Mouse (Mus musculus) limb, embryonic 13.5 days (tissue): ENCODE data around the gene Sae1. TPM values are rescaled to one million over a fixed set of nuclear protein-coding genes. Genes with fewer than 3 reads are reported as not detected.

Experiments used
- ATAC-seq: fragments of 200-750 bp; cut with Nextera tagmentation; 2 replicates; pipeline ENCODE4 v1.8.0; 2017; ENCODE audit warnings: low read depth, moderate number of reproducible peaks, moderate TSS enrichment; ENCODE audit not compliant: low FRiP score
- H3K27ac ChIP-seq: fragments of 300-500 bp; sonication (generic); 2 replicates; pipeline ENCODE4 v1.5.1; 2015; ENCODE audit warnings: inconsistent platforms, mild to moderate bottlenecking, moderate library complexity
- H3K27me3 ChIP-seq: fragments of 300-500 bp; sonication (generic); 2 replicates; pipeline ENCODE4 v1.6.1; 2015; ENCODE audit warnings: mild to moderate bottlenecking, inconsistent platforms
- H3K36me3 ChIP-seq: fragments of 300-500 bp; sonication (generic); 2 replicates; pipeline ENCODE4 v1.6.1; 2015; ENCODE audit warnings: inconsistent platforms, mild to moderate bottlenecking, moderate library complexity
- H3K4me1 ChIP-seq: fragments of 300-500 bp; sonication (generic); 2 replicates; pipeline ENCODE4 v1.6.1; 2015; ENCODE audit warnings: inconsistent platforms
- H3K4me2 ChIP-seq: fragments of 300-500 bp; sonication (generic); replicated peaks from 2 replicates; pipeline ENCODE4 v1.6.1; 2015; ENCODE audit warnings: inconsistent platforms, mild to moderate bottlenecking, moderate library complexity
- H3K4me3 ChIP-seq: fragments of 300-500 bp; sonication (generic); 2 replicates; pipeline ENCODE4 v1.5.1; 2015; ENCODE audit warnings: moderate library complexity, mild to moderate bottlenecking, inconsistent platforms
- H3K9ac ChIP-seq: fragments of 300-500 bp; sonication (generic); 2 replicates; pipeline ENCODE4 v1.6.1; 2015; ENCODE audit warnings: mild to moderate bottlenecking, inconsistent platforms
- H3K9me3 ChIP-seq: fragments of 300-500 bp; sonication (generic); 2 replicates; pipeline ENCODE4 v1.6.1; 2016; ENCODE audit warnings: inconsistent platforms
- WGBS: fragments of 180-500 bp; shearing (Covaris S2); methylation state at CpG from one replicate; pipeline ENCODE4 v1.1.7; 2015; 5-methylcytosine and 5-hydroxymethylcytosine counted together
- polyA plus RNA-seq: library from polyadenylated mRNA; unstranded; fragments of >200 nt; fragmentation: Nextera tagmentation; extraction: Ambion mirVana; gene quantifications from 2 replicates; pipeline ENCODE4 v1.2.1, GENCODE M21; 2015

Sae1 gene
- polyA plus RNA-seq = 359 and 362 TPM in 2 replicates

DNA sequence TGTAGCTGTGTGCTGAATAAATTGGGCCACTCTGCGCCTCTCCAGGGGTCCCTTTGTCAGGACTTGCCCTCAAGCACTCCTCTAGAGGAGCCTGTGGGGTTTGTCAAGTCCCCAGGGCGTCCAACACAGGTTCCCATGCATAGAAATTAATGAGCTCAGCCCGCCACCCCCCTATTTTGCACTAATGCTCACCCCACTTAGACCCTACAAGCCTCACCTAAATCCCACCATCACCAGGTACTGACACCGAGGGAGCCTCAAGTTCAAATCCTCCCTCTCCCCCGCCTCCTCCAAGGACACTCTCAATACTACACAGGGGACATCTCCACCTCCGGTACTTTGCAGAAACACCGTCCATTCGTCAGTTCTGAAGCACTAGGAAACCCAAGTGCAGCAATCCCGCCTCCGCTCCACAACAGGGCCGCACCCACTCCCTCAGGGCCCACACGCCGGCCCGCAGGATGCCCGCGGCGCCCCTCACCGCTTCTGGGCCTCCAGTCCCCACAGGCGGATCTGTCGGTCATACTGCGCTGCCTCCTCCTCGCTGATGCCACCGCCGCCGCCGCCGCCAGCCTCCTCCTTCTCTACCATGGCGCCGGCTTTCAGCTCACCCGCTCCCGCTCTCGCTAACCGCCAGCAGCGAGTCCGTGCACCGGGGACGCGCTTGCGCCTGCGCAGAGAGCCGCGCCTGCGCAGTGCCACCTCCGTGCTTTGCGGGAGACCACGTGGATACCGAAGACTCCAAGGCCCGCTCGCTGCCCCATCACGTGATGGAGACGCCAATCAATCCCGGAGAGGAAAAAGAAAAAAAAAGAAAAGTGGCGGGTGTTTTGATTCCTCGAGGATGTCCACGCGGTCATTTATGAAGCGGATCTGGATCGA, at the start of gene Sae1:
Sae1 (minus strand) TSS at position 647 of the 882 bp plus-strand sequence.
- under 1% methylated on average over 58 of the region's 58 CpGs for WGBS
- Histone ChIP-seq H3K4me3 (peak within 1 kb of the TSS; percentile 88), H3K27me3 (no peaks in the 10 kb centered on the region), H3K36me3 (peaks cover 26% of the 10 kb centered on the region), H3K4me2 (peak within 1 kb of the TSS; percentile 95), H3K9ac (peak within 1 kb of the TSS; percentile 96), H3K9me3 (no peaks in the 10 kb centered on the region), H3K27ac (peak within 1 kb of the TSS; percentile 69; the same call in 1 of the 2 replicates), H3K4me1 (peaks cover 37% of the 10 kb centered on the region)
- ATAC-seq = peak; percentile 95

DNA sequence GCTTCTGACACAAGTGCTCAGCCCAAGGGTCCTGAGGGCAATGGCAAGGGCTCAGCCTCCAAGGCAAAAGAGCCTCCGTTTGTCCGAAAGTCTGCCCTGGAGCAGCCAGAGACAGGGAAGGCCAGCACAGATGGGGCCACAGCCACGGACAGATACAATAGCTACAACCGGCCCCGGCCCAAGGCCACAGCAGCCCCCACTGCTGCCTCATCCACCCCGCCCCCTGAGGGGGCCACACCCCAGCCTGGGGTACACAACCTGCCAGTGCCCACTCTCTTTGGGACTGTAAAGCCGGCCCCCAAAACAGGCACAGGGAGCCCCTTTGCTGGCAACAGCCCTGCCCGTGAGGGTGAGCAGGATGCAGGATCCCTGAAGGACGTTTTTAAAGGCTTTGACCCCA, 47.5 kb upstream of the Sae1 start:
- no peak for ATAC-seq
- no peaks in the 10 kb centered on the region for H3K4me1 ChIP-seq
- H3K9me3 ChIP-seq = no peaks in the 10 kb centered on the region
- H3K27me3 ChIP-seq = no peaks in the 10 kb centered on the region
- no peak overlapping the region for H3K4me2 ChIP-seq
- no peak overlapping the region for H3K4me3 ChIP-seq
- WGBS = 86% methylated on average over 9 of the region's 9 CpGs
- no peak overlapping the region for H3K27ac ChIP-seq
- H3K9ac ChIP-seq = no peak overlapping the region
- peaks cover 72% of the 10 kb centered on the region for H3K36me3 ChIP-seq

- Histone ChIP-seq H3K36me3 (peaks cover 88% of the 10 kb centered on the region), H3K27ac (no peak overlapping the region), H3K9ac (no peak overlapping the region), H3K4me2 (no peak overlapping the region), H3K4me1 (no peaks in the 10 kb centered on the region), H3K4me3 (no peak overlapping the region), H3K27me3 (no peaks in the 10 kb centered on the region), H3K9me3 (no peaks in the 10 kb centered on the region)
- ATAC-seq = no peak
- WGBS = 81% methylated on average over 3 of the region's 3 CpGs
Observed at GRCm38 (mm10) chr7:16433352-16433971, 45.9 kb upstream of the Sae1 start.

GRCm38 (mm10) chr7:16426129-16426729, 38.6 kb upstream of the Sae1 start:
- H3K27me3 ChIP-seq = no peaks in the 10 kb centered on the region
- WGBS = 64% methylated on average over 4 of the region's 4 CpGs
- no peaks in the 10 kb centered on the region for H3K9me3 ChIP-seq
- ATAC-seq = 0 out of 2 replicates have a peak, but pooled peaks have one; percentile 73
- no peak overlapping the region for H3K4me2 ChIP-seq
- H3K4me3 ChIP-seq = no peak overlapping the region
- H3K9ac ChIP-seq = no peak overlapping the region
- no peaks in the 10 kb centered on the region for H3K4me1 ChIP-seq
- H3K27ac ChIP-seq = no peak overlapping the region
- peaks cover 100% of the 10 kb centered on the region for H3K36me3 ChIP-seq

DNA sequence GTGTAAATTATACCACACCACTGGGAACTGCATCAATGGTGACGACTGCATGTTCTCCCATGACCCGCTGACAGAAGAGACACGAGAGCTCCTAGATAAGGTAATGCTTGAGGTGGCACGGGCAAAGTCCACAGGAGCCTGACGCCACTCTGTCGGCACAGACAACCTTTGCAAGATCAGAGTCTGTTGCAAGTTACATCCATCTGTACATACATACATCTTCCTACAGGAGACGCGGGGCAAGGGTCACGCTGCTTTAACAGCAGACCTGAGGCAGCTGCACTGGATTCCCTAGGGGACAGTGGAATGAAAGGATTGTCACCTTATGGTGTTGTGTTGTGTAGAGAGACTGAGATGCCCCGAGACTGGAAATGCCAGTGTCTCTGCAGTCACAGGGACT, 38.1 kb upstream of the Sae1 start:
- H3K9ac ChIP-seq = no peak overlapping the region
- no peaks in the 10 kb centered on the region for H3K27me3 ChIP-seq
- no peaks in the 10 kb centered on the region for H3K4me1 ChIP-seq
- 85% methylated on average over 10 of the region's 10 CpGs for WGBS
- no peak for ATAC-seq
- H3K27ac ChIP-seq = no peak overlapping the region
- H3K4me2 ChIP-seq = no peak overlapping the region
- H3K9me3 ChIP-seq = no peaks in the 10 kb centered on the region
- H3K36me3 ChIP-seq = peaks cover 100% of the 10 kb centered on the region
- no peak overlapping the region for H3K4me3 ChIP-seq

DNA sequence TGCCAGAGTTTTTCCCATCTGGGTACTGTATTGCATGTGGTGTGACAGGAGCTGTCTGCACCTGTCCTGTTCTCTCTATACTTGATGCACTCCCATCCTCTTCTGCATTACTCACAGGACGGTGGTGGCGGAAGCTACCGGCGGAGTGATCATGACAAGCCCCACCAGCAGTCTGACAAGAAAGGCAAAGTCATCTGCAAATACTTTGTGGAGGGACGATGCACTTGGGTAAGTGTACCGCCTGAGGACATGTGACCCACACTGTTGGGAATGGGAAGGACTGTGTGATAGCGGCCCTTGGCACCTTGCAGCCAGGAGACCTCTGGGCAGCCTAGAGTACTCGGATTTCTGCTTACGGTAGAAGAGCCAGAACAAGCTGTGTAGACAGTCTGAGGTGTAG, 36.1 kb upstream of the Sae1 start:
- Histone ChIP-seq H3K4me1 (no peaks in the 10 kb centered on the region), H3K36me3 (peaks cover 100% of the 10 kb centered on the region), H3K27ac (no peak overlapping the region), H3K9ac (no peak overlapping the region), H3K27me3 (no peaks in the 10 kb centered on the region), H3K4me3 (no peak overlapping the region), H3K9me3 (no peaks in the 10 kb centered on the region), H3K4me2 (no peak overlapping the region)
- WGBS = 93% methylated on average over 9 of the region's 9 CpGs
- no peak for ATAC-seq

GRCm38 (mm10) chr7:16422222-16422856, 34.7 kb upstream of the Sae1 start:
- peaks cover 100% of the 10 kb centered on the region for H3K36me3 ChIP-seq
- ATAC-seq = no peak
- whole genome bisulfite sequencing = 91% methylated on average over 18 of the region's 18 CpGs

DNA sequence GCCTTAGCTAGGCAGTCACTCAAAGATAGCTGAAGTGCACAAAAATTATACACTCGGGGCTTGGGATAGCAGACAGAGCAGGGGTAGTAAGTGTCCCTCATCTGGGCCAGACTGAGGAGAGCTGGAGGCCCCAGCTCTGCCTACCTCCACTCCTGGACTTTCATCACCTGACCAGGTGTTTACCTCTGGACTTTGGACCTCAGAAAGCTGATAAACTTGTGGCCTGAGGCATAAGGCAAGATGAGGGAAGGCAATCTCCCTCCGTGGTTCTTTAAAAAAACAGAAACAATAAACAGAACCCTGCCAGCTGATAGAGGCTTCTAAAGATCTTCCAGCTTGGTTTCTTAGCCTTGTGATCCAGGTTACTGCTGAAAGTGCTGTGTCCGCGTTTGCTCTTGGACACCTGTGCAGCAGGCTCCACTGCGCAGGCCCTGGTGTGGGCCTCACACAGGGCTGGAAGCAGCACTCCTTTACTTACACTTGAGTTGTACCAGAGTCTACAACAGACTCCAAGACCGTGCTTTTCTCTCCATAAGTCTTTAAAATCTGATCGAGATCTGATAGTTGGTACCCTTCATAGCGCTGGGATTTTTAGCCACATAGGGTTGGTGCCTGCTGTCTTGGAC, 33.0 kb upstream of the Sae1 start:
- Histone ChIP-seq H3K36me3 (peaks cover 100% of the 10 kb centered on the region), H3K4me2 (no peak overlapping the region), H3K4me1 (no peaks in the 10 kb centered on the region), H3K9me3 (no peaks in the 10 kb centered on the region), H3K9ac (no peak overlapping the region), H3K27ac (no peak overlapping the region), H3K4me3 (no peak overlapping the region), H3K27me3 (no peaks in the 10 kb centered on the region)
- 94% methylated on average over 8 of the region's 8 CpGs for WGBS
- ATAC-seq = no peak

More at GRCm38 (mm10) chr7:16422222-16422856, 34.7 kb upstream of the Sae1 start:
- Histone ChIP-seq H3K9ac (0 out of 2 replicates have a peak overlapping the region, but pooled peaks have one; percentile 2), H3K27ac (no peak overlapping the region), H3K4me2 (no peak overlapping the region), H3K9me3 (no peaks in the 10 kb centered on the region), H3K4me1 (no peaks in the 10 kb centered on the region), H3K4me3 (no peak overlapping the region), H3K27me3 (no peaks in the 10 kb centered on the region)

DNA sequence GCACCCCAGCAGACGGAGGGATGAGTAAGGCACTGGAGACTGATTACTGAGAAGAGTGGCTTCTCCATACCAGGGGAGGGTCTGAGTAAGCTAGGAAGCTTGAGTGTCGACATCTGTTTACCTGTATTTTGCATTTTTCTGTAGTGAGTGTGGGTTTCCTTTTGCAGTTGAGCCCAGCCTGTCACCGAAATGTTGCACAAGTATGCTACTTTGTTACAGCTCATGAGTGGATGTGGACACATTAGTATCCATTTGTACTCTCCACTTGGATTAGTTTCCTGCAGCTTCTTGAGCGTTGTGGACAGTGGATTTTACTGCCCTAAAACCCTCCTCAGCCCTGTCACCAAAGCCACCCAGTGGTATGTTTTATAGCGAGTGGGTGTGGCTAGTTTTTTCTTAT, 31.1 kb upstream of the Sae1 start:
- H3K9me3 ChIP-seq = no peaks in the 10 kb centered on the region
- H3K4me3 ChIP-seq = no peak overlapping the region
- no peak for ATAC-seq
- no peaks in the 10 kb centered on the region for H3K4me1 ChIP-seq
- WGBS = 88% methylated on average over 5 of the region's 5 CpGs
- H3K9ac ChIP-seq = no peak overlapping the region
- H3K27me3 ChIP-seq = no peaks in the 10 kb centered on the region
- peaks cover 92% of the 10 kb centered on the region for H3K36me3 ChIP-seq
- no peak overlapping the region for H3K4me2 ChIP-seq
- H3K27ac ChIP-seq = no peak overlapping the region

GRCm38 (mm10) chr7:16417141-16417771, 29.6 kb upstream of the Sae1 start:
- no peak overlapping the region for H3K4me3 ChIP-seq
- H3K4me1 ChIP-seq = peaks cover 10% of the 10 kb centered on the region
- no peak overlapping the region for H3K4me2 ChIP-seq
- ATAC-seq = no peak
- H3K36me3 ChIP-seq = peaks cover 83% of the 10 kb centered on the region
- H3K9me3 ChIP-seq = no peaks in the 10 kb centered on the region
- H3K27me3 ChIP-seq = no peaks in the 10 kb centered on the region
- H3K27ac ChIP-seq = no peak overlapping the region
- H3K9ac ChIP-seq = no peak overlapping the region
- 88% methylated on average over 10 of the region's 10 CpGs for WGBS

DNA sequence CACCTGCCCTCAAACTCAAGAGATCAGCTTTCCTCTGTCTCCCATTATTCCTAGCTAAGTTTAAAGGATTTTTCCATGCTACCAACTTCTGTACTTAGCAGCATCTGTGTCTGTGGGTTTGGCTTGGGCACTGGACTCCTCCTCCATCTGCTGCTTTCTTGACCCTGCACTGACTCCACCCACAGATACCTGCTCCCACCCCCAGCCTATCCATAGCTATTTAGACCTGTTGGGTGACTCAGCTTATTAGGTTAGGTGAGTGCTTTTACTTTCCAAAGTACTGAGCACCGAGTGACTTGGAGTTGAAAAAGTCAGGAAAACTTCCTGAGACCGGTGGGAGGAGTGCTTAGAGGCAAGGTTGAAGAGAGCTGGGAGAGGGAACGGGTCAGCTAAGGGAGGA, 27.8 kb upstream of the Sae1 start:
- H3K9ac ChIP-seq = no peak overlapping the region; the same call in 1 of the 2 replicates

More for the DNA sequence above, 27.8 kb upstream of the Sae1 start:
- H3K27me3 ChIP-seq = no peaks in the 10 kb centered on the region
- H3K4me3 ChIP-seq = no peak overlapping the region
- peaks cover 10% of the 10 kb centered on the region for H3K4me1 ChIP-seq
- ATAC-seq = peak; percentile 54; the same call in 1 of the 2 replicates
- 88% methylated on average over 3 of the region's 3 CpGs for WGBS
- peaks cover 82% of the 10 kb centered on the region for H3K36me3 ChIP-seq
- H3K27ac ChIP-seq = no peak overlapping the region
- H3K4me2 ChIP-seq = no peak overlapping the region
- H3K9me3 ChIP-seq = no peaks in the 10 kb centered on the region
